Mouse (Mus musculus) CD4-positive, CD25-positive, alpha-beta regulatory T cell (primary cell): ENCODE data around the gene Senp2. TPM values are rescaled to one million over a fixed set of nuclear protein-coding genes. Genes with fewer than 3 reads are reported as not detected.

Source experiments
- polyA plus RNA-seq: library from polyadenylated mRNA; unstranded; fragments of 100-300 nt; shearing (Covaris generic); gene quantifications from one replicate; pipeline ENCODE4 v1.2.1, GENCODE M21; 2017

Gene Senp2
- 63.7 TPM for polyA plus RNA-seq

GRCm38 (mm10) chr16:22009099-22009584, at the start of gene Senp2:
Gene Senp2 (plus strand): TSS chr16:22009484.

DNA sequence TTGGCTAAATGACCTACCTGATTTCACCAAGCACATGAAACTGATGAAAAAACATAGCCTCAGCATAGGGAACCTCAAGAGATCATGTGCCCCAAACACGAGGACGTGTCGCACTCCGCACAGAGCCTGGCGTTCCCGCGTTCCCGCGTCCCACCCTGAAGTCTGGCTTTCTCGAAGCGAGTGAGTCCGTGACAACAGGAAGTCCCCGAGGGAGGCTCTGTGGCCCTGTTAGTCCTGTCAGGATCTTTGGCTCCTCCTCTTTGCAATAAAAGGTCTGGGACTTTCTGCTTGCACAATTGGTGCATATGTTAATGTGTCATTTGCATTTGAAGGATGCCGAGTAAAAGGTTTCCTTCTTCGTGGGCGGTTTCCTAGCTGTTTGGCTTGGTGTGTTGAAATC, 14.0 kb upstream of the Senp2 start, which contains the start of gene Liph:
Gene Liph, minus strand, starts transcription at position 360 of the 400 bp plus-strand sequence.

Other genes with a start within 250 kb of the Senp2 start
- 10.9 TPM for gene Ehhadh, start 221.7 kb upstream of the Senp2 start, polyA plus RNA-seq
- gene Map3k13, start 215.1 kb upstream of the Senp2 start, polyA plus RNA-seq: 0.35 TPM
- gene Tmem41a, start 61.9 kb upstream of the Senp2 start, polyA plus RNA-seq: 17.2 TPM
- 0.39 TPM for gene Liph, start 13.8 kb upstream of the Senp2 start, polyA plus RNA-seq
- gene Igf2bp2, start 153.8 kb downstream of the Senp2 start, polyA plus RNA-seq: 1.1 TPM